Mouse (Mus musculus): ENCODE results near the gene Vmn1r130. TPM values are rescaled to one million over a fixed set of nuclear protein-coding genes. Genes with fewer than 3 reads are reported as not detected.

Gene Vmn1r130
- not detected for polyA plus RNA-seq (2017; shearing (Covaris generic))

GRCm38 (mm10) chr7:21511480-21511879, at the start of gene Vmn1r130:
Gene Vmn1r130 (plus strand): TSS chr7:21511780.

GRCm38 (mm10) chr7:21545990-21546389, 34.4 kb downstream of the Vmn1r130 start, which contains the start of gene Vmn1r131:
Gene Vmn1r131 (minus strand): TSS chr7:21546090.

Other genes with a start within 250 kb of the Vmn1r130 start
- gene Vmn1r125, start 239.6 kb upstream of the Vmn1r130 start, polyA plus RNA-seq (2017; shearing (Covaris generic)): not detected
- gene Vmn1r126, start 210.3 kb upstream of the Vmn1r130 start, polyA plus RNA-seq (2017; shearing (Covaris generic)): not detected
- gene Vmn1r127, start 191.9 kb upstream of the Vmn1r130 start, polyA plus RNA-seq (2017; shearing (Covaris generic)): not detected
- gene Vmn1r128, start 162.4 kb upstream of the Vmn1r130 start, polyA plus RNA-seq (2017; shearing (Covaris generic)): not detected
- gene Vmn1r129, start 150.5 kb upstream of the Vmn1r130 start, polyA plus RNA-seq (2017; shearing (Covaris generic)): not detected
- gene Gm6882, start 79.0 kb upstream of the Vmn1r130 start, polyA plus RNA-seq (2017; shearing (Covaris generic)): not detected
- not detected for gene Vmn1r131, start 34.3 kb downstream of the Vmn1r130 start, polyA plus RNA-seq (2017; shearing (Covaris generic))
- gene Vmn1r132, start 102.3 kb downstream of the Vmn1r130 start, polyA plus RNA-seq (2017; shearing (Covaris generic)): not detected
- gene Gm4175, start 249.7 kb downstream of the Vmn1r130 start, polyA plus RNA-seq (2017; shearing (Covaris generic)): not detected

Measured in CD4-positive, CD25-positive, alpha-beta regulatory T cell (primary cell).